Mouse (Mus musculus): Measurements from ENCODE around the gene Acsbg2.

DNA sequence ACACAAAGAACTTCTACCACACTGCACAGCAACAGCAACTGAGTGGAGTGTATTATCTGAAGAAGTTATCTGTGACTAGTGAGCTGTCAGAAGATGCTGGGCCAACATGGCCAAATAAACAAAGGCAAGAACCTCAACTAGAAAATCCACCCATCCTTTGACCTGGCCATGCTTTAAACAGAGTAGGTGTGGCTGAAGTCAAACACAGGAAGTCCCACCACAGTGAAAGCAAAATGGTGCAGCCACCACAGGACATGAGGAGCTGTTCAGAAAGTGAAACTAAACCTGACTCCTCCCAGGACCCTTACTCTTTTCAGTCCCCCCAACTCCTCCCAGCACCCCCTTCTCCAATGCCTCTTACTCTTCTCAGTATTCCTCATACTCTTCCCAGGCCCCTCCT lies 39.2 kb upstream of the Acsbg2 start:
- TF ChIP-seq CTCF (IDR thresholded peaks at IDR 0.05; ENCODE audit: insufficient read depth, low read length) (no peak), POLR2A (IDR thresholded peaks at IDR 0.05; ENCODE audit: borderline replicate concordance, extremely low read depth, low read depth, low read length) (no peak)

Data from lung, adult 2 months (tissue).